Mouse (Mus musculus) lung, adult 2 months (tissue): ENCODE data around the gene Psmd9.

Experiments used
- CTCF ChIP-seq: fragments of 200-500 bp; IDR thresholded peaks from 2 replicates; pipeline ENCODE4 v1.5.1; 2011; ENCODE audit warnings: mild to moderate bottlenecking, low read length, control low read depth; ENCODE audit not compliant: insufficient read depth
- POLR2A ChIP-seq: fragments of 200-500 bp; IDR thresholded peaks from 2 replicates; pipeline ENCODE4 v1.6.1; 2011; ENCODE audit warnings: low read depth, mild to moderate bottlenecking, control low read depth, low read length, borderline replicate concordance; ENCODE audit errors: extremely low read depth

DNA sequence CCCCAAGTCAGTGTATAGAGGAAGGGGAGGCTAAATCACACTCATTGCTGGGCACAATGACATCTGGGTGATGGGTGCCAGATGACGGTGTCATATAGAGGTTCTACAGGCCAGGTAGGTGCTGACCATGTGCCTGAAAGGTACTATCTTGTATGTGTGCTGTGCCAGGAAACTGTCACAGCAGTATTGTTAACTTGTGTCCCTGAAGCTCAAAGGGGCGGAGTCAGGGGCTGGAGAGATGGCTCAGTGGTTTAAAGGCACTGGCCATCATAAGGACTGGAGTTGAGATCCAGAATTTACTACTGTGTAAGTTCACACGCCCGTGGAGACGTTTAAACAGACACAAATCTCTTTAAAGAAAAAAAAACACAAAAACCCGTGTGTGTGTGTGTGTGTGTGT lies 60.1 kb downstream of the Psmd9 start:
- no peak for TF ChIP-seq CTCF
- TF ChIP-seq POLR2A = no peak
